Mouse (Mus musculus): Measurements from ENCODE around the gene Mc1r. TPM values are rescaled to one million over a fixed set of nuclear protein-coding genes. Genes with fewer than 3 reads are reported as not detected.
A peak's percentile ranks its signal among the peaks of the same experiment; 100 is the strongest.

Gene Mc1r
- polyA plus RNA-seq, 1 experiment: 0.70 TPM

- H3K4me3 ChIP-seq (replicated peaks; ENCODE audit: control insufficient read depth, low read depth, low read length): no peak overlapping the region
- H3K4me1 ChIP-seq (ENCODE audit: control insufficient read depth, insufficient read depth, low read length): no peaks in the 10 kb centered on the region; the same call in none of the 2 replicates
- WGBS: 54% methylated on average over 8 of the region's 8 CpGs
- no peak overlapping the region for H3K27ac ChIP-seq (ENCODE audit: control insufficient read depth, insufficient read depth, low read depth, low read length, poor library complexity)
- TF ChIP-seq POLR2A (IDR thresholded peaks at IDR 0.05; ENCODE audit: borderline replicate concordance, control insufficient read depth, low read depth, low read length): no peak
- no peak for TF ChIP-seq CTCF (IDR thresholded peaks at IDR 0.05; ENCODE audit: control insufficient read depth, insufficient read depth, low read length)
These were observed 9.3 kb downstream of the Mc1r start for GRCm38 (mm10) chr8:123415967-123416943.

- no peaks in the 10 kb centered on the region; the same call in 1 of the 2 replicates for H3K4me1 ChIP-seq (ENCODE audit: control insufficient read depth, insufficient read depth, low read length)
- no peak for TF ChIP-seq POLR2A (IDR thresholded peaks at IDR 0.05; ENCODE audit: borderline replicate concordance, control insufficient read depth, low read depth, low read length)
- no peak for TF ChIP-seq CTCF (IDR thresholded peaks at IDR 0.05; ENCODE audit: control insufficient read depth, insufficient read depth, low read length)
- no peak overlapping the region for H3K27ac ChIP-seq (ENCODE audit: control insufficient read depth, insufficient read depth, low read depth, low read length, poor library complexity)
- H3K4me3 ChIP-seq (replicated peaks; ENCODE audit: control insufficient read depth, low read depth, low read length): no peak overlapping the region
- WGBS: 73% methylated on average over 8 of the region's 8 CpGs
These were observed 10.1 kb downstream of the Mc1r start for GRCm38 (mm10) chr8:123416944-123417555.

- H3K4me3 ChIP-seq (replicated peaks; ENCODE audit: control insufficient read depth, low read depth, low read length): no peak overlapping the region
- 41% methylated on average over 4 of the region's 4 CpGs for WGBS
- no peak for TF ChIP-seq CTCF (IDR thresholded peaks at IDR 0.05; ENCODE audit: control insufficient read depth, insufficient read depth, low read length)
- no peak for TF ChIP-seq POLR2A (IDR thresholded peaks at IDR 0.05; ENCODE audit: borderline replicate concordance, control insufficient read depth, low read depth, low read length)
- no peaks in the 10 kb centered on the region for H3K4me1 ChIP-seq (ENCODE audit: control insufficient read depth, insufficient read depth, low read length)
- H3K27ac ChIP-seq (ENCODE audit: control insufficient read depth, insufficient read depth, low read depth, low read length, poor library complexity): no peak overlapping the region
These were observed 12.8 kb downstream of the Mc1r start for GRCm38 (mm10) chr8:123419711-123420110.

GRCm38 (mm10) chr8:123420525-123421281, 13.8 kb downstream of the Mc1r start:
- WGBS: 92% methylated on average over 34 of the region's 34 CpGs
- no peaks in the 10 kb centered on the region for H3K4me1 ChIP-seq (ENCODE audit: control insufficient read depth, insufficient read depth, low read length)
- no peak for TF ChIP-seq CTCF (IDR thresholded peaks at IDR 0.05; ENCODE audit: control insufficient read depth, insufficient read depth, low read length)
- no peak for TF ChIP-seq POLR2A (IDR thresholded peaks at IDR 0.05; ENCODE audit: borderline replicate concordance, control insufficient read depth, low read depth, low read length)
- no peak overlapping the region for H3K27ac ChIP-seq (ENCODE audit: control insufficient read depth, insufficient read depth, low read depth, low read length, poor library complexity)
- H3K4me3 ChIP-seq (replicated peaks; ENCODE audit: control insufficient read depth, low read depth, low read length): no peak overlapping the region

- TF ChIP-seq POLR2A (IDR thresholded peaks at IDR 0.05; ENCODE audit: borderline replicate concordance, control insufficient read depth, low read depth, low read length) (no peak), CTCF (IDR thresholded peaks at IDR 0.05; ENCODE audit: control insufficient read depth, insufficient read depth, low read length) (no peak)
- no peak overlapping the region for H3K4me3 ChIP-seq (replicated peaks; ENCODE audit: control insufficient read depth, low read depth, low read length)
- WGBS: 87% methylated on average over 19 of the region's 19 CpGs
- H3K4me1 ChIP-seq (ENCODE audit: control insufficient read depth, insufficient read depth, low read length): no peaks in the 10 kb centered on the region
- H3K27ac ChIP-seq (ENCODE audit: control insufficient read depth, insufficient read depth, low read depth, low read length, poor library complexity): no peak overlapping the region; the same call in 1 of the 2 replicates
These were observed 14.4 kb downstream of the Mc1r start for GRCm38 (mm10) chr8:123421325-123421724.

GRCm38 (mm10) chr8:123422056-123422780, 15.3 kb downstream of the Mc1r start:
- Histone ChIP-seq H3K27ac (ENCODE audit: control insufficient read depth, insufficient read depth, low read depth, low read length, poor library complexity) (no peak overlapping the region), H3K4me3 (replicated peaks; ENCODE audit: control insufficient read depth, low read depth, low read length) (no peak overlapping the region), H3K4me1 (ENCODE audit: control insufficient read depth, insufficient read depth, low read length) (no peaks in the 10 kb centered on the region)
- 14% methylated on average over 17 of the region's 17 CpGs for WGBS
- TF ChIP-seq CTCF (IDR thresholded peaks at IDR 0.05; ENCODE audit: control insufficient read depth, insufficient read depth, low read length) (peak; percentile 54), POLR2A (IDR thresholded peaks at IDR 0.05; ENCODE audit: borderline replicate concordance, control insufficient read depth, low read depth, low read length) (no peak)

- no peak overlapping the region for H3K4me3 ChIP-seq (replicated peaks; ENCODE audit: control insufficient read depth, low read depth, low read length)
- H3K4me1 ChIP-seq (ENCODE audit: control insufficient read depth, insufficient read depth, low read length): no peaks in the 10 kb centered on the region
- no peak overlapping the region for H3K27ac ChIP-seq (ENCODE audit: control insufficient read depth, insufficient read depth, low read depth, low read length, poor library complexity)
These were observed 15.9 kb downstream of the Mc1r start for GRCm38 (mm10) chr8:123422781-123423159.

More at GRCm38 (mm10) chr8:123422781-123423159, 15.9 kb downstream of the Mc1r start:
- 45% methylated on average over 3 of the region's 3 CpGs for WGBS
- no peak for TF ChIP-seq POLR2A (IDR thresholded peaks at IDR 0.05; ENCODE audit: borderline replicate concordance, control insufficient read depth, low read depth, low read length)
- TF ChIP-seq CTCF (IDR thresholded peaks at IDR 0.05; ENCODE audit: control insufficient read depth, insufficient read depth, low read length): no peak

All from bone marrow, adult 2 months (tissue).